Mouse (Mus musculus) lung, adult 2 months (tissue): ENCODE results near the gene Akt1s1. TPM values are rescaled to one million over a fixed set of nuclear protein-coding genes. Genes with fewer than 3 reads are reported as not detected.

Source experiments
- DNase-seq: peaks from one replicate; pipeline ENCODE4 v3.0.0; 2022
- H3K4me1 ChIP-seq: fragments of 200-500 bp; 2 replicates; pipeline ENCODE4 v1.6.1; 2011; ENCODE audit warnings: low read length; ENCODE audit not compliant: control insufficient read depth, insufficient read depth
- H3K4me3 ChIP-seq: fragments of 200-500 bp; replicated peaks from 2 replicates; pipeline ENCODE3; 2011; ENCODE audit warnings: low read depth, mild to moderate bottlenecking, control low read depth, low read length; ENCODE audit errors: extremely low read depth
- CTCF ChIP-seq: fragments of 200-500 bp; IDR thresholded peaks from 2 replicates; pipeline ENCODE4 v1.5.1; 2011; ENCODE audit warnings: mild to moderate bottlenecking, low read length, control low read depth; ENCODE audit not compliant: insufficient read depth
- POLR2A ChIP-seq: fragments of 200-500 bp; IDR thresholded peaks from 2 replicates; pipeline ENCODE4 v1.6.1; 2011; ENCODE audit warnings: low read depth, mild to moderate bottlenecking, control low read depth, low read length, borderline replicate concordance; ENCODE audit errors: extremely low read depth
- WGBS: fragments of 180-500 bp; shearing (Covaris S2); methylation state at CpG from one replicate; pipeline ENCODE4 v1.1.7; 2018; 5-methylcytosine and 5-hydroxymethylcytosine counted together
- polyA plus RNA-seq: library from polyadenylated mRNA; depleted of rRNA; stranded (reverse); fragments of >200 nt; gene quantifications from 2 replicates; pipeline ENCODE4 v1.2.3, GENCODE M21; 2012; rRNA removed

Gene Akt1s1
- polyA plus RNA-seq, 1 experiment = 96.6 TPM

GRCm38 (mm10) chr7:44895593-44896434 lies 47.0 kb downstream of the Akt1s1 start, which contains the start of gene Fuz:
Fuz (plus strand) TSS chr7:44896079.
- DNase-seq = peak; percentile 87
- H3K4me1 ChIP-seq = peaks cover 10% of the 10 kb centered on the region

DNA sequence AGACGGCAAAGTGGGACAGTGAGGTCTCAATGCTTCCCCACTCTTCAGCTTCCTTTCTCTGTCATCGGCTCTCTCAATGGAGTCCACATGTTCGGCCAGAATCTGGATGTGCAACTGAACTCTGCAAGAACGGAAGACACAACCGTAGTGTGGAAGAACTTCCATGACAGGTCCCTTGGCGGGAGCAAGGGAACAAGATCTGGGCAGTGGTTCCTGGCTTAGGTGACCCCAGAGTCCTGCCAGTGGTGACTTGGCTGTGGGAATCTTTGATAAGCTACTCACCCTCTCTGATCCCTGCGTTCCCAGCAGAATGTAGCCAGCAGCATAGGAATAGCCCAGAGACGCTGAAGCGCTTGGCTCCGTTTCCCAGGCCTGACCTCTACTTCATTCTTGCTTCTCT lies 47.7 kb downstream of the Akt1s1 start:
- no peak for TF ChIP-seq CTCF
- TF ChIP-seq POLR2A = no peak
- WGBS = 21% methylated on average over 10 of the region's 10 CpGs
- peak overlapping the region; percentile 71 for H3K4me3 ChIP-seq
- H3K4me1 ChIP-seq = peaks cover 7% of the 10 kb centered on the region
- DNase-seq = no peak

More at GRCm38 (mm10) chr7:44895593-44896434, 47.0 kb downstream of the Akt1s1 start, which contains the start of gene Fuz:
- H3K4me3 ChIP-seq = peak within 1 kb of the TSS; percentile 71
- under 1% methylated on average over 34 of the region's 34 CpGs for WGBS
- TF ChIP-seq CTCF (peak; percentile 63), POLR2A (peak; percentile 66; the same call in 1 of the 2 replicates)

DNA sequence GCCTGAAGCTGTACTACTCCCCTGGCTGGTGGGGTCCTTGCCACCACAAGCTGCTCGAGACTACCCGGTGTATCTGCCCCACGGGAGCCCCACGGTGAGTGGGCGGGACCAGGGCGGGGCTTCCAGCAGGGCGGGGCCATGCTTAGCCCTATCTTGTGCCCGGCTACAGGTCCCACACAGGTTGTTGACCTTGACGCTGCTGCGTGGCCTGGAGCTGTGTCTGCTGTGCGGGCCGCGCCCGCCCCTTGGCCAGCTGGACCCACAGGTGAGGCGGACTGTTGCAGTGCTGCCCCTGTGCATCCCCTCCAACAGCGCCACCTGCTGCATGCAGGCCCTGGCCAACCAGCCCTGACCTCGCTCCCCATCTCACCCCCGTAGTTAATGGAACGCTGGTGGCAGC lies 49.8 kb downstream of the Akt1s1 start:
- Histone ChIP-seq H3K4me1 (peaks cover 4% of the 10 kb centered on the region), H3K4me3 (no peak overlapping the region)
- TF ChIP-seq POLR2A (no peak), CTCF (0 out of 2 replicates have a peak, but pooled peaks have one; percentile 14)
- DNase-seq = peak; percentile 27
- 47% methylated on average over 19 of the region's 19 CpGs for WGBS

- no peaks in the 10 kb centered on the region; the same call in none of the 2 replicates for H3K4me1 ChIP-seq
- WGBS = 90% methylated on average over 11 of the region's 11 CpGs
- TF ChIP-seq CTCF (no peak), POLR2A (no peak)
- H3K4me3 ChIP-seq = no peak overlapping the region
- no peak for DNase-seq
Measured at GRCm38 (mm10) chr7:44900632-44901031, 51.8 kb downstream of the Akt1s1 start.

DNA sequence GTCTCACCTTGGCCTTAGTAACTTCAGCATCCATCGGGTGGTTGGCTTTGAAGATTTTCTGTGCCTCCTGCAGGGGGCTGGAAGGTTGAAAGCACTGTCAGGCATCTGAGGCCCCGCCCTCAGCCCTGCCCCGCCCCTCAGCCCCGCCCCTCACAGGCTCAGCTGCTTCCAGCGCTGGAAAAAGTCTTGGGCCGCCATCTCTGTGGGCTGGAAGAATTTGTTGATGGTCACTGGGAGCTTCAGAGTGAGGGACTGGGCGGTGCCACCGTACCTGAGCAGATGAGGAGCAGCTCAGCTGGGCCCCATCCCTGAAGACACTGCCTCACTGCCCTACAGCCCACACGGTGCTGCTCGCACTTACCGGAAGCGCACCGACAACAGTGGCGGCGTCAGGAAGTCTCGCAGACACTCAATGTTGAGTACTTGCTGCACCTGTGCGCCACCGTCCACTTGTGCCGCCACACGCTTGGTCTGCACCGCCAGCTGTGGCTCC lies 52.5 kb downstream of the Akt1s1 start:
- Histone ChIP-seq H3K4me3 (peak overlapping the region; percentile 76), H3K4me1 (no peaks in the 10 kb centered on the region; the same call in none of the 2 replicates)
- WGBS = 20% methylated on average over 21 of the region's 21 CpGs
- DNase-seq = peak; percentile 55
- peak; percentile 53; the same call in 1 of the 2 replicates for TF ChIP-seq POLR2A
- TF ChIP-seq CTCF = 0 out of 2 replicates have a peak, but pooled peaks have one; percentile 11

Other genes starting within 250 kb of the Akt1s1 start
- 223 and 227 TPM in 2 replicates for gene Myh14, start 178.1 kb upstream of the Akt1s1 start, polyA plus RNA-seq
- gene Izumo2, start 140.2 kb upstream of the Akt1s1 start, polyA plus RNA-seq = not detected in 2 replicates
- 42.0 and 51.9 TPM in 2 replicates for gene Vrk3, start 100.6 kb upstream of the Akt1s1 start, polyA plus RNA-seq
- gene Zfp473, start 97.9 kb upstream of the Akt1s1 start, polyA plus RNA-seq = 0.15 and 0.18 TPM in 2 replicates
- 42.9 and 44.1 TPM in 2 replicates for gene Nup62, start 32.9 kb upstream of the Akt1s1 start, polyA plus RNA-seq
- 6.5 and 7.6 TPM in 2 replicates for gene Il4i1, start 32.6 kb upstream of the Akt1s1 start, polyA plus RNA-seq
- gene Atf5, start 32.3 kb upstream of the Akt1s1 start, polyA plus RNA-seq = 191 and 231 TPM in 2 replicates
- 95.7 and 114 TPM in 2 replicates for gene Tbc1d17, start 88 bp downstream of the Akt1s1 start, polyA plus RNA-seq
- gene Pnkp, start 8.1 kb downstream of the Akt1s1 start, polyA plus RNA-seq = 57.2 and 62.0 TPM in 2 replicates
- gene Ptov1, start 20.8 kb downstream of the Akt1s1 start, polyA plus RNA-seq = 274 and 280 TPM in 2 replicates
- gene Med25, start 43.7 kb downstream of the Akt1s1 start, polyA plus RNA-seq = 133 and 233 TPM in 2 replicates
- 77.8 and 82.1 TPM in 2 replicates for gene Fuz, start 47.1 kb downstream of the Akt1s1 start, polyA plus RNA-seq
- 94.8 and 101 TPM in 2 replicates for gene Ap2a1, start 80.5 kb downstream of the Akt1s1 start, polyA plus RNA-seq
- 0.16 TPM in 1 of 2 replicates, not detected in the other for gene Tsks, start 94.2 kb downstream of the Akt1s1 start, polyA plus RNA-seq
- 20.7 and 21.0 TPM in 2 replicates for gene Cpt1c, start 125.9 kb downstream of the Akt1s1 start, polyA plus RNA-seq
- 71.0 and 97.7 TPM in 2 replicates for gene Prmt1, start 137.6 kb downstream of the Akt1s1 start, polyA plus RNA-seq
- 125 and 130 TPM in 2 replicates for gene Irf3, start 148.7 kb downstream of the Akt1s1 start, polyA plus RNA-seq
- 37.1 and 38.3 TPM in 2 replicates for gene Bcl2l12, start 149.7 kb downstream of the Akt1s1 start, polyA plus RNA-seq
- gene Scaf1, start 167.4 kb downstream of the Akt1s1 start, polyA plus RNA-seq = 76.2 and 76.8 TPM in 2 replicates
- 233 and 237 TPM in 2 replicates for gene Rras, start 169.0 kb downstream of the Akt1s1 start, polyA plus RNA-seq
- 11.1 and 15.9 TPM in 2 replicates for gene Prr12, start 203.9 kb downstream of the Akt1s1 start, polyA plus RNA-seq
- 86.5 and 102 TPM in 2 replicates for gene Nosip, start 213.4 kb downstream of the Akt1s1 start, polyA plus RNA-seq
- gene Prrg2, start 213.7 kb downstream of the Akt1s1 start, polyA plus RNA-seq = 82.5 and 90.6 TPM in 2 replicates
- gene Rcn3, start 243.2 kb downstream of the Akt1s1 start, polyA plus RNA-seq = 172 and 174 TPM in 2 replicates